Mouse (Mus musculus): ENCODE results near the gene Klhl12.
"Not testable (repeated sequence)": the region's sequence is repeated elsewhere in the genome, so short reads cannot be mapped to it uniquely, and the experiment has no call there.

The Klhl12 gene

GRCm38 (mm10) chr1:134448537-134448936 is 6.8 kb upstream of the Klhl12 start:
- DNase-seq (ENCODE audit: low read depth, low spot score): not testable (repeated sequence)

- DNase-seq (ENCODE audit: low read depth, low spot score): no peak
Observed at GRCm38 (mm10) chr1:134450201-134450600, 5.1 kb upstream of the Klhl12 start.

- peak; percentile 65 for DNase-seq (ENCODE audit: low read depth, low spot score)
Observed at GRCm38 (mm10) chr1:134450986-134451385, 4.3 kb upstream of the Klhl12 start.

- DNase-seq (ENCODE audit: low read depth, low spot score): no peak
Observed at GRCm38 (mm10) chr1:134456060-134456459, 729 bp downstream of the Klhl12 start.

GRCm38 (mm10) chr1:134458139-134458727 is 2.9 kb downstream of the Klhl12 start:
- DNase-seq (ENCODE audit: low read depth, low spot score): no peak

- DNase-seq (ENCODE audit: low read depth, low spot score): no peak
Observed at GRCm38 (mm10) chr1:134460294-134461284, 5.3 kb downstream of the Klhl12 start.

- no peak for DNase-seq (ENCODE audit: low read depth, low spot score)
Observed at GRCm38 (mm10) chr1:134484623-134485022, 29.3 kb downstream of the Klhl12 start.

GRCm38 (mm10) chr1:134490903-134491801 is 35.8 kb downstream of the Klhl12 start:
- DNase-seq (ENCODE audit: low read depth, low spot score): no peak

GRCm38 (mm10) chr1:134492276-134492675 is 36.9 kb downstream of the Klhl12 start:
- no peak for DNase-seq (ENCODE audit: low read depth, low spot score)

- DNase-seq (ENCODE audit: low read depth, low spot score): no peak
Observed at GRCm38 (mm10) chr1:134493496-134493895, 38.2 kb downstream of the Klhl12 start.

GRCm38 (mm10) chr1:134493956-134494355 is 38.6 kb downstream of the Klhl12 start:
- DNase-seq (ENCODE audit: low read depth, low spot score): no peak

GRCm38 (mm10) chr1:134494428-134495215 is 39.3 kb downstream of the Klhl12 start, which contains the start of gene Rabif:
Rabif (plus strand) TSS chr1:134494648.
- peak; percentile 99 for DNase-seq (ENCODE audit: low read depth, low spot score)

- DNase-seq (ENCODE audit: low read depth, low spot score): no peak
Observed at GRCm38 (mm10) chr1:134495216-134495539, 39.8 kb downstream of the Klhl12 start.

GRCm38 (mm10) chr1:134495991-134496390 is 40.7 kb downstream of the Klhl12 start:
- DNase-seq (ENCODE audit: low read depth, low spot score): no peak

- DNase-seq (ENCODE audit: low read depth, low spot score): no peak
Observed at GRCm38 (mm10) chr1:134500916-134501315, 45.6 kb downstream of the Klhl12 start.

GRCm38 (mm10) chr1:134506201-134506600 is 50.9 kb downstream of the Klhl12 start:
- DNase-seq (ENCODE audit: low read depth, low spot score): no peak

GRCm38 (mm10) chr1:134510018-134510417 is 54.7 kb downstream of the Klhl12 start:
- peak; percentile 77 for DNase-seq (ENCODE audit: low read depth, low spot score)

- no peak for DNase-seq (ENCODE audit: low read depth, low spot score)
Observed at GRCm38 (mm10) chr1:134512183-134512582, 56.9 kb downstream of the Klhl12 start.

GRCm38 (mm10) chr1:134512584-134512983 is 57.3 kb downstream of the Klhl12 start:
- no peak for DNase-seq (ENCODE audit: low read depth, low spot score)

- peak; percentile 12 for DNase-seq (ENCODE audit: low read depth, low spot score)
Observed at GRCm38 (mm10) chr1:134513312-134513860, 58.1 kb downstream of the Klhl12 start.
